Mouse (Mus musculus): ENCODE results near the gene Nxph4. TPM values are rescaled to one million over a fixed set of nuclear protein-coding genes. Genes with fewer than 3 reads are reported as not detected.

Gene Nxph4
- polyA plus RNA-seq (2017; shearing (Covaris generic)) = not detected

GRCm38 (mm10) chr10:127534036-127534928 is at the start of gene Nxph4:
Gene Nxph4 (minus strand): TSS chr10:127534559.
- ATAC-seq = peak; percentile 16

GRCm38 (mm10) chr10:127583649-127584048 is 49.3 kb upstream of the Nxph4 start:
- ATAC-seq = no peak

- ATAC-seq = no peak
Observed at GRCm38 (mm10) chr10:127581291-127581690, 46.9 kb upstream of the Nxph4 start.

GRCm38 (mm10) chr10:127577982-127578381 is 43.6 kb upstream of the Nxph4 start:
- no peak for ATAC-seq

GRCm38 (mm10) chr10:127577156-127577555 is 42.8 kb upstream of the Nxph4 start:
- no peak for ATAC-seq

GRCm38 (mm10) chr10:127576381-127576961 is 42.1 kb upstream of the Nxph4 start:
- no peak for ATAC-seq

GRCm38 (mm10) chr10:127575741-127576140 is 41.4 kb upstream of the Nxph4 start:
- no peak for ATAC-seq

- no peak for ATAC-seq
Observed at GRCm38 (mm10) chr10:127572281-127572680, 37.9 kb upstream of the Nxph4 start.

- no peak for ATAC-seq
Observed at GRCm38 (mm10) chr10:127570937-127571641, 36.7 kb upstream of the Nxph4 start.

- ATAC-seq = no peak
Observed at GRCm38 (mm10) chr10:127570384-127570783, 36.0 kb upstream of the Nxph4 start.

GRCm38 (mm10) chr10:127569450-127569849 is 35.1 kb upstream of the Nxph4 start:
- ATAC-seq = no peak

GRCm38 (mm10) chr10:127566553-127567326 is 32.4 kb upstream of the Nxph4 start:
- no peak for ATAC-seq

- no peak for ATAC-seq
Observed at GRCm38 (mm10) chr10:127564301-127564700, 29.9 kb upstream of the Nxph4 start.

- ATAC-seq = no peak
Observed at GRCm38 (mm10) chr10:127563840-127564239, 29.5 kb upstream of the Nxph4 start.

- ATAC-seq = no peak
Observed at GRCm38 (mm10) chr10:127561145-127561544, 26.8 kb upstream of the Nxph4 start.

GRCm38 (mm10) chr10:127557397-127557796 is 23.0 kb upstream of the Nxph4 start:
- no peak for ATAC-seq

- ATAC-seq = no peak
Observed at GRCm38 (mm10) chr10:127555703-127556102, 21.3 kb upstream of the Nxph4 start.

- ATAC-seq = no peak
Observed at GRCm38 (mm10) chr10:127549892-127550291, 15.5 kb upstream of the Nxph4 start.

GRCm38 (mm10) chr10:127548236-127548635 is 13.9 kb upstream of the Nxph4 start:
- ATAC-seq = no peak

GRCm38 (mm10) chr10:127546505-127546904 is 12.1 kb upstream of the Nxph4 start:
- ATAC-seq = no peak

GRCm38 (mm10) chr10:127544375-127544774 is 10.0 kb upstream of the Nxph4 start:
- no peak for ATAC-seq

- no peak for ATAC-seq
Observed at GRCm38 (mm10) chr10:127543916-127544315, 9.6 kb upstream of the Nxph4 start.

GRCm38 (mm10) chr10:127542720-127543119 is 8.4 kb upstream of the Nxph4 start:
- no peak for ATAC-seq
